Mouse (Mus musculus) myocyte (in vitro differentiated cells): Measurements from ENCODE around the gene Guca2a.

Source experiments
- MAX ChIP-seq: IDR thresholded peaks from one replicate; pipeline ENCODE4 v1.6.1; 2011; ENCODE audit warnings: low read depth, mild to moderate bottlenecking, control low read depth
- MYOG ChIP-seq, 3 experiments: IDR thresholded peaks; one replicate each; pipeline ENCODE4 v1.6.1; 2011; ENCODE audit warnings: control low read depth in 2 of 3, low read depth in 2 of 3, mild to moderate bottlenecking in 2 of 3; ENCODE audit not compliant: insufficient read length in 2 of 3, control insufficient read depth in 1 of 3, insufficient read depth in 1 of 3
- POLR2A ChIP-seq: IDR thresholded peaks from one replicate; pipeline ENCODE4 v1.6.1; 2011; ENCODE audit warnings: low read depth, mild to moderate bottlenecking, control low read depth, moderate library complexity; ENCODE audit not compliant: insufficient read length
- POLR2AphosphoS2 ChIP-seq: IDR thresholded peaks from one replicate; pipeline ENCODE4 v1.6.1; 2011; ENCODE audit warnings: low read depth, control low read depth; ENCODE audit not compliant: insufficient read length
- TCF12 ChIP-seq: IDR thresholded peaks from one replicate; pipeline ENCODE4 v1.6.1; 2011; ENCODE audit warnings: mild to moderate bottlenecking, control low read depth; ENCODE audit not compliant: poor library complexity, insufficient read depth, severe bottlenecking
- USF1 ChIP-seq: IDR thresholded peaks from one replicate; pipeline ENCODE4 v1.6.1; 2011; ENCODE audit warnings: low read depth, mild to moderate bottlenecking, control low read depth, moderate library complexity

- TF ChIP-seq POLR2A (no peak), MAX (no peak), USF1 (no peak), TCF12 (no peak), POLR2AphosphoS2 (no peak), MYOG (IDR thresholded peaks at IDR 0.05; ENCODE audit: control insufficient read depth in 1 of 3, insufficient read depth in 1 of 3, insufficient read length in 2 of 3, low read depth in 2 of 3) (no peak)
These were observed 33.7 kb downstream of the Guca2a start for GRCm38 (mm10) chr4:119671164-119671563.
